Mouse (Mus musculus) MEL (cell line): Measurements from ENCODE around the gene Fam19a2. TPM values are rescaled to one million over a fixed set of nuclear protein-coding genes. Genes with fewer than 3 reads are reported as not detected.

Experiments used
- DNase-seq: peaks from one replicate; pipeline ENCODE4 v3.0.0; 2011; ENCODE audit warnings: low read depth, low spot score
- H3K27ac ChIP-seq: 2 replicates; pipeline ENCODE4 v1.5.1; 2012; ENCODE audit warnings: low read depth, mild to moderate bottlenecking, control low read depth, low read length, moderate library complexity; ENCODE audit not compliant: control insufficient read depth
- H3K27me3 ChIP-seq, 2 experiments: fragments of 150-350 bp in 1 of 2; sonication (generic) in 1 of 2; 2 replicates each; pipeline ENCODE4 v1.6.1; 2012; ENCODE audit warnings: low read length in 2 of 2, mild to moderate bottlenecking in 2 of 2, improper control_type of control experiment in 1 of 2, moderate library complexity in 1 of 2; ENCODE audit not compliant: insufficient read depth in 2 of 2, control insufficient read depth in 1 of 2
- H3K36me3 ChIP-seq, 2 experiments: 2 replicates each; pipeline ENCODE4 v1.6.1; 2012 to 2014; ENCODE audit warnings: low read length in 2 of 2, improper control_type of control experiment in 1 of 2, inconsistent platforms in 1 of 2, mild to moderate bottlenecking in 1 of 2; ENCODE audit not compliant: insufficient read depth in 2 of 2, control insufficient read depth in 1 of 2
- H3K4me1 ChIP-seq, 2 experiments: fragments of 150-350 bp in 1 of 2; sonication (generic) in 1 of 2; 2 replicates each; pipeline ENCODE4 v1.6.1; 2012; ENCODE audit warnings: low read length in 2 of 2, improper control_type of control experiment in 1 of 2, mild to moderate bottlenecking in 1 of 2; ENCODE audit not compliant: insufficient read depth in 2 of 2, control insufficient read depth in 1 of 2
- H3K4me3 ChIP-seq, 2 experiments: fragments of 150-350 bp in 1 of 2; sonication (generic) in 1 of 2; 2 replicates each; pipeline ENCODE4 v1.5.1; 2012; ENCODE audit warnings: low read depth in 2 of 2, low read length in 2 of 2, mild to moderate bottlenecking in 2 of 2, moderate library complexity in 2 of 2, control low read depth in 1 of 2, improper control_type of control experiment in 1 of 2; ENCODE audit not compliant: control insufficient read depth in 1 of 2, insufficient read depth in 1 of 2
- H3K79me2 ChIP-seq: 2 replicates; pipeline ENCODE4 v1.6.1; 2012; ENCODE audit warnings: mild to moderate bottlenecking, low read length, moderate library complexity; ENCODE audit not compliant: control insufficient read depth, poor library complexity, insufficient read depth
- H3K9ac ChIP-seq: 2 replicates; pipeline ENCODE4 v1.6.1; 2012; ENCODE audit warnings: low read depth, mild to moderate bottlenecking, control low read depth, low read length, moderate library complexity; ENCODE audit not compliant: control insufficient read depth, poor library complexity, severe bottlenecking
- H3K9me3 ChIP-seq: fragments of 150-350 bp; sonication (generic); replicated peaks from 2 replicates; pipeline ENCODE4 v1.6.1; 2012; ENCODE audit warnings: mild to moderate bottlenecking, low read length, improper control_type of control experiment, moderate library complexity; ENCODE audit not compliant: insufficient read depth
- ETS1 ChIP-seq: IDR thresholded peaks from 2 replicates; pipeline ENCODE4 v1.6.1; 2012; ENCODE audit warnings: low read depth, mild to moderate bottlenecking, inconsistent platforms, low read length, improper control_type of control experiment, moderate library complexity
- GATA1 ChIP-seq: IDR thresholded peaks from 2 replicates; pipeline ENCODE4 v1.6.1; 2011; ENCODE audit warnings: low read depth, low read length, improper control_type of control experiment
- HCFC1 ChIP-seq: IDR thresholded peaks from 2 replicates; pipeline ENCODE4 v1.6.1; 2012; ENCODE audit warnings: low read depth, mild to moderate bottlenecking, inconsistent platforms, low read length, improper control_type of control experiment, moderate library complexity
- JUND ChIP-seq: IDR thresholded peaks from 2 replicates; pipeline ENCODE4 v1.6.1; 2011; ENCODE audit warnings: low read depth, mild to moderate bottlenecking, improper control_type of control experiment, low read length
- KAT2A ChIP-seq: conservative IDR thresholded peaks from 2 replicates; pipeline ENCODE4 v1.6.1; 2012; ENCODE audit warnings: low read depth, low read length, improper control_type of control experiment, inconsistent platforms
- MAFK ChIP-seq: IDR thresholded peaks from 2 replicates; pipeline ENCODE4 v1.6.1; 2011; ENCODE audit warnings: low read depth, mild to moderate bottlenecking, low read length, improper control_type of control experiment, borderline replicate concordance
- NRF1 ChIP-seq: IDR thresholded peaks from 2 replicates; pipeline ENCODE4 v1.6.1; 2014; ENCODE audit warnings: low read depth, mild to moderate bottlenecking, inconsistent platforms, low read length, improper control_type of control experiment, moderate library complexity; ENCODE audit not compliant: poor library complexity, insufficient read depth, severe bottlenecking
- POLR2AphosphoS2 ChIP-seq: IDR thresholded peaks from 2 replicates; pipeline ENCODE4 v1.6.1; 2011; ENCODE audit warnings: low read length, improper control_type of control experiment
- RAD21 ChIP-seq: IDR thresholded peaks from 2 replicates; pipeline ENCODE4 v1.6.1; 2011; ENCODE audit warnings: mild to moderate bottlenecking, low read depth, low read length, improper control_type of control experiment
- RCOR1 ChIP-seq: IDR thresholded peaks from 2 replicates; pipeline ENCODE4 v1.6.1; 2012; ENCODE audit warnings: low read depth, mild to moderate bottlenecking, inconsistent platforms, low read length, improper control_type of control experiment
- SIN3A ChIP-seq: IDR thresholded peaks from 2 replicates; pipeline ENCODE4 v1.6.1; 2012; ENCODE audit warnings: low read length, improper control_type of control experiment, inconsistent platforms
- USF1 ChIP-seq: IDR thresholded peaks from 2 replicates; pipeline ENCODE4 v1.6.1; 2014; ENCODE audit warnings: low read depth, mild to moderate bottlenecking, inconsistent platforms, low read length, improper control_type of control experiment, moderate library complexity
- ZMIZ1 ChIP-seq: IDR thresholded peaks from 2 replicates; pipeline ENCODE4 v1.6.1; 2012; ENCODE audit warnings: low read depth, mild to moderate bottlenecking, inconsistent platforms, low read length, improper control_type of control experiment, moderate library complexity
- polyA plus RNA-seq, 2 experiments: library from polyadenylated mRNA; stranded (reverse) in 1 of 2; unstranded in 1 of 2; fragments of >175 nt in 1 of 2; fragments of >200 nt in 1 of 2; gene quantifications; 2 replicates each; pipeline versions ENCODE4 v1.2.1 to v1.2.4; 2012; ENCODE audit warnings: low replicate concordance in 2 of 2, low read depth in 1 of 2; ENCODE audit not compliant: insufficient read length in 2 of 2, insufficient read depth in 1 of 2, missing spikeins in 1 of 2
- total RNA-seq: library from RNA; depleted of rRNA; stranded (reverse); fragments of 300-350 nt; gene quantifications from 2 replicates; pipeline ENCODE4 v1.2.3, GENCODE M21; 2012

Fam19a2 gene
- total and polyA plus RNA-seq, 3 experiments = not detected

DNA sequence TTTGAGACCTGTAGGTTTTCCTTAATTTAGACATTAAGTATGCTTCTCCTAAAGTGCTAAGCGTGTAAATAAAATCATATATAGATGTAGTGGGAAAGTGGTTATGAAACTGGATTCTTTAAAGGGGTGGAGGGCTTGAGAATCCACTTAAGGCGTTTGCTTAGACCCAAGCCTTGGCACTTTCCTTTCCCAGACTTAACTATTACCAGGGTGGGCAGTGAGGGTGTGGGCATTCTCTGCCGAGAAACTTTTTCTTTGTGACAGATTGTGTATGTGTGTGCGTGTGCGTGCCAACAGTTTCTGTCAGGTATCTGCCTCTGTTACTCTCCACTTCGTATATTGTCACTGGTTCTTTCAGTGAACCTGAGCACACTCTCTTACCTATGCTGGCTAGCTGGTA lies 257.4 kb downstream of the Fam19a2 start:
- H3K4me3 ChIP-seq = no peak overlapping the region
- H3K27me3 ChIP-seq = no peaks in the 10 kb centered on the region
- no peaks in the 10 kb centered on the region for H3K36me3 ChIP-seq
- DNase-seq = no peak
- no peaks in the 10 kb centered on the region for H3K79me2 ChIP-seq
- TF ChIP-seq KAT2A (no peak), RAD21 (no peak), GATA1 (no peak), USF1 (no peak), ZMIZ1 (no peak), SIN3A (no peak), ETS1 (no peak), JUND (no peak), HCFC1 (no peak), NRF1 (no peak)
- H3K4me1 ChIP-seq = no peaks in the 10 kb centered on the region
- no peak overlapping the region for H3K27ac ChIP-seq
- H3K9ac ChIP-seq = no peak overlapping the region
- no peaks in the 10 kb centered on the region for H3K9me3 ChIP-seq

DNA sequence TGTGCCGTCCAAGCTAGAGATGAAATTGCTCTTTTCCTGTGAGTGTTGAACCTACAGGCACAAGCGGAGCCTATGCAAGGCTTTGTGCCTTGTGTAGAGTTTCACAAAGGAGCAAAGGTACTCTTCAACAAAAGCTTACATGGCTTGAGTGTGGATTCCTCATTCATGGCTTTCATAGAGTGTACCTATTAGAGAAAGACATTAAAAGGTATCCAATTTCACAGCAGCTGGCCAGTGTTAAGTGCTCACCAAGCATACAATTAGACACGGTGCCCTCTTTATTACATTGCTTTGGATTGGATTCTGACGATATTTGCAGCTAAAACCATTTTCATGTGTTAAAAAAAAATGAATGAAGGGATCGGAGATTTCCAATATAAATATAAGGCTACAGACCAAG lies 261.6 kb downstream of the Fam19a2 start:
- no peak overlapping the region for H3K9ac ChIP-seq

DNA sequence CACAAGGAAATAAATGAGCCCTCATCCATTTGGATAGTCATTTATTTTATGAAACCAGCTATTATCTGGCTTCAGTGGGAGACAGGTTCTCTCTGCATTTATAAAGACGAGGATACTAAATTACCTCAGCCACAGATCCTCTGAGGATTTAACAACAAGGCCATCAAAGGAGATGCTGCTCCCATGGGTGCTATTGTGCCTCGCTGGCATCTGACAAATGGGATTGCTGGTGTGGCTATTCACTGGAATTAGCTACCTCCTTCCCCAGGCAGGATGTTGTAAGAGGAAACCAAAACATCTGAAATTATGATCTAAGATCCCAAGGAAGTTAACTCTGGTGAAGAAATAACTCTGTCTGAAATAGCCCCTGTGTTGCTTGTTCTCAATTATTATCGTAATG lies 262.3 kb downstream of the Fam19a2 start:
- Histone ChIP-seq H3K27me3 (no peaks in the 10 kb centered on the region), H3K4me1 (no peaks in the 10 kb centered on the region), H3K9me3 (no peaks in the 10 kb centered on the region), H3K36me3 (no peaks in the 10 kb centered on the region), H3K79me2 (no peaks in the 10 kb centered on the region), H3K27ac (no peak overlapping the region), H3K4me3 (no peak overlapping the region), H3K9ac (no peak overlapping the region)
- DNase-seq = no peak
- TF ChIP-seq KAT2A (no peak), MAFK (no peak), RCOR1 (no peak)

More for the DNA sequence above, 261.6 kb downstream of the Fam19a2 start:
- Histone ChIP-seq H3K79me2 (no peaks in the 10 kb centered on the region), H3K4me3 (no peak overlapping the region), H3K9me3 (no peaks in the 10 kb centered on the region), H3K27me3 (no peaks in the 10 kb centered on the region), H3K4me1 (no peaks in the 10 kb centered on the region), H3K36me3 (no peaks in the 10 kb centered on the region), H3K27ac (no peak overlapping the region)
- no peak for DNase-seq
- TF ChIP-seq POLR2AphosphoS2 = no peak
- no peak for TF ChIP-seq NRF1
